Mouse (Mus musculus) testis, adult 2 months (tissue): ENCODE measurements at regions not wholly inside any gene's neighbourhood (a gene's known extent, or its start where the extent isn't known, plus 50 kb on each side); places are given as distances from the start of the nearest gene placed in this dataset.

ENCODE experiments used
- CTCF ChIP-seq: fragments of 200-500 bp; IDR thresholded peaks from 2 replicates; pipeline ENCODE4 v1.5.1; 2012; ENCODE audit warnings: low read depth, mild to moderate bottlenecking, inconsistent platforms, low read length, moderate library complexity; ENCODE audit not compliant: control insufficient read depth, insufficient read depth, insufficient replicate concordance
- POLR2A ChIP-seq: fragments of 200-500 bp; IDR thresholded peaks from 2 replicates; pipeline ENCODE4 v1.6.1; 2012; ENCODE audit warnings: low read depth, mild to moderate bottlenecking, inconsistent platforms, low read length, moderate library complexity; ENCODE audit not compliant: control insufficient read depth

DNA sequence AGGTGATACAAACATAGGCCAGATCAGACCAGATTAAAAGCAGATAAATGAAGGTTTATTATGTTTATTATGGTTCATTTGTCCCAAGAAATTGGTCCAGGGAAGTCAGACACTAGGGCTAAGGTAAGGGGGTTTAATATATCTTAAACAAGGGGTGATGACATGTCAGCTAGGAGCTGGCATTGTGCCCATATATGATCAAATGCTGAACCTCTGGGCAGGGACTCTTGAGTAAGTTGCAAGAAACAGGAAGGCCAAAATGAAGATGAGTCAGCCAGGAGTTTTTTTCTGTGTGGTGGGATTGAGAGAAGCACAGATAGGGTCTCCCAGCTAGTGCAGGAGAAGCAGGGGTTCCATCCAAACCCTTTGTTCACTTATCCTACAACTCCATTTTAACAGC is 219.4 kb upstream of the Gm5148 start:
- TF ChIP-seq POLR2A = no peak
- no peak for TF ChIP-seq CTCF
